Mouse (Mus musculus): Measurements from ENCODE around the gene Mfsd6. TPM values are rescaled to one million over a fixed set of nuclear protein-coding genes. Genes with fewer than 3 reads are reported as not detected.

Gene Mfsd6
- polyA plus RNA-seq, 1 experiment from 2014 or later, result 0.51 TPM

GRCm38 (mm10) chr1:52742567-52742966, 15.3 kb upstream of the Mfsd6 start:
- Histone ChIP-seq H3K36me3 (replicated peaks) (no peaks in the 10 kb centered on the region), H3K9ac (no peak overlapping the region), H3K9me3 (replicated peaks) (no peaks in the 10 kb centered on the region), H3K27ac (replicated peaks) (no peak overlapping the region), H3K27me3 (no peaks in the 10 kb centered on the region), H3K4me2 (no peak overlapping the region), H3K4me3 (replicated peaks) (no peak overlapping the region), H3K4me1 (replicated peaks) (no peaks in the 10 kb centered on the region)
- WGBS (ENCODE audit: insufficient replicate concordance), result 66% methylated on average over 5 of the region's 5 CpGs
- no peak for ATAC-seq (ENCODE audit: insufficient read depth)

DNA sequence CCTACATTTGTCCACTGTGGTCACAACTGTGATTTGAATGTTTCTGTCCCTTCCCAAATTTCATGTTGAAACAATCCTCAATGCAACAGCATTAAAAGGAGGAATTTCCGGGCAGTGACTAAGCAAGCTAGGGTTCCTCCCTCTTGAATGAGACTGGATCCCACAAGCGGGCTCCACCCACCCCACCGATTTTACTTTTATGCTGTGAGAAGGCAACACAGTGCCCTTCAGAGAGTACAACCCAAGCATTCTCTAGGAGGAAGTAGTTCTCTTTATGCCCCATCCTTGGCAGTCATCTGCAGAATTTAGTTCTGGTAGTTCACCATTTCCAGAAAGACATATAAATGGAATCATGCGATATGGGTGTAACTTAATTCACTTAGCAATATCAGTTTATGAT, 6.9 kb upstream of the Mfsd6 start:
- no peak overlapping the region for H3K27ac ChIP-seq (replicated peaks)
- no peak overlapping the region for H3K9ac ChIP-seq
- 53% methylated on average over 4 of the region's 4 CpGs for WGBS (ENCODE audit: insufficient replicate concordance)
- no peaks in the 10 kb centered on the region for H3K4me1 ChIP-seq (replicated peaks)
- H3K4me2 ChIP-seq, result no peak overlapping the region
- no peaks in the 10 kb centered on the region for H3K9me3 ChIP-seq (replicated peaks)
- H3K4me3 ChIP-seq (replicated peaks), result no peak overlapping the region
- H3K27me3 ChIP-seq, result no peaks in the 10 kb centered on the region
- no peaks in the 10 kb centered on the region for H3K36me3 ChIP-seq (replicated peaks)
- no peak for ATAC-seq (ENCODE audit: insufficient read depth)

GRCm38 (mm10) chr1:52730258-52730657, 3.0 kb upstream of the Mfsd6 start:
- Histone ChIP-seq H3K9ac (no peak overlapping the region), H3K27ac (replicated peaks) (no peak overlapping the region), H3K4me3 (replicated peaks) (no peak overlapping the region), H3K27me3 (peaks cover 27% of the 10 kb centered on the region), H3K36me3 (replicated peaks) (no peaks in the 10 kb centered on the region), H3K4me1 (replicated peaks) (0 out of 2 replicates have a peak, but pooled peaks cover 10% of the 10 kb centered on the region), H3K9me3 (replicated peaks) (no peaks in the 10 kb centered on the region), H3K4me2 (no peak overlapping the region)
- 67% methylated on average over 1 of the region's 1 CpGs for WGBS (ENCODE audit: insufficient replicate concordance)
- ATAC-seq (ENCODE audit: insufficient read depth), result no peak

GRCm38 (mm10) chr1:52728857-52729489, 1.7 kb upstream of the Mfsd6 start:
- 34% methylated on average over 5 of the region's 5 CpGs for WGBS (ENCODE audit: insufficient replicate concordance)
- Histone ChIP-seq H3K9me3 (replicated peaks) (no peaks in the 10 kb centered on the region), H3K4me3 (replicated peaks) (no peak overlapping the region), H3K4me2 (no peak overlapping the region), H3K36me3 (replicated peaks) (no peaks in the 10 kb centered on the region), H3K4me1 (replicated peaks) (0 out of 2 replicates have a peak, but pooled peaks cover 10% of the 10 kb centered on the region), H3K9ac (no peak overlapping the region), H3K27me3 (peaks cover 27% of the 10 kb centered on the region), H3K27ac (replicated peaks) (no peak overlapping the region)
- no peak for ATAC-seq (ENCODE audit: insufficient read depth)

- Histone ChIP-seq H3K36me3 (replicated peaks) (no peaks in the 10 kb centered on the region), H3K4me3 (replicated peaks) (peak overlapping the region; percentile 63), H3K9ac (peak overlapping the region; percentile 49), H3K9me3 (replicated peaks) (no peaks in the 10 kb centered on the region), H3K4me2 (peak overlapping the region; percentile 78), H3K4me1 (replicated peaks) (0 out of 2 replicates have a peak, but pooled peaks cover 10% of the 10 kb centered on the region), H3K27ac (replicated peaks) (no peak overlapping the region), H3K27me3 (peaks cover 27% of the 10 kb centered on the region)
- ATAC-seq (ENCODE audit: insufficient read depth), result peak; percentile 42; the same call in 1 of the 2 replicates
- WGBS (ENCODE audit: insufficient replicate concordance), result 2% methylated on average over 56 of the region's 56 CpGs
Measured at GRCm38 (mm10) chr1:52726371-52727055, 749 bp downstream of the Mfsd6 start.

- H3K27ac ChIP-seq (replicated peaks), result no peak overlapping the region
- WGBS (ENCODE audit: insufficient replicate concordance), result 11% methylated on average over 4 of the region's 4 CpGs
Measured at GRCm38 (mm10) chr1:52722586-52722985, 4.7 kb downstream of the Mfsd6 start.

GRCm38 (mm10) chr1:52719096-52719495, 8.2 kb downstream of the Mfsd6 start:
- no peak for ATAC-seq (ENCODE audit: insufficient read depth)
- no peak overlapping the region for H3K4me2 ChIP-seq
- no peaks in the 10 kb centered on the region for H3K27me3 ChIP-seq
- no peak overlapping the region for H3K27ac ChIP-seq (replicated peaks)
- H3K9me3 ChIP-seq (replicated peaks), result no peaks in the 10 kb centered on the region
- H3K4me1 ChIP-seq (replicated peaks), result no peaks in the 10 kb centered on the region
- H3K36me3 ChIP-seq (replicated peaks), result no peaks in the 10 kb centered on the region
- 52% methylated on average over 5 of the region's 5 CpGs for WGBS (ENCODE audit: insufficient replicate concordance)
- H3K9ac ChIP-seq, result no peak overlapping the region
- no peak overlapping the region for H3K4me3 ChIP-seq (replicated peaks)

More at GRCm38 (mm10) chr1:52722586-52722985, 4.7 kb downstream of the Mfsd6 start:
- H3K36me3 ChIP-seq (replicated peaks), result no peaks in the 10 kb centered on the region
- H3K9me3 ChIP-seq (replicated peaks), result no peaks in the 10 kb centered on the region
- H3K9ac ChIP-seq, result no peak overlapping the region
- no peak overlapping the region for H3K4me3 ChIP-seq (replicated peaks)
- H3K27me3 ChIP-seq, result peaks cover 20% of the 10 kb centered on the region
- no peak for ATAC-seq (ENCODE audit: insufficient read depth)
- H3K4me2 ChIP-seq, result no peak overlapping the region
- 0 out of 2 replicates have a peak, but pooled peaks cover 10% of the 10 kb centered on the region for H3K4me1 ChIP-seq (replicated peaks)

DNA sequence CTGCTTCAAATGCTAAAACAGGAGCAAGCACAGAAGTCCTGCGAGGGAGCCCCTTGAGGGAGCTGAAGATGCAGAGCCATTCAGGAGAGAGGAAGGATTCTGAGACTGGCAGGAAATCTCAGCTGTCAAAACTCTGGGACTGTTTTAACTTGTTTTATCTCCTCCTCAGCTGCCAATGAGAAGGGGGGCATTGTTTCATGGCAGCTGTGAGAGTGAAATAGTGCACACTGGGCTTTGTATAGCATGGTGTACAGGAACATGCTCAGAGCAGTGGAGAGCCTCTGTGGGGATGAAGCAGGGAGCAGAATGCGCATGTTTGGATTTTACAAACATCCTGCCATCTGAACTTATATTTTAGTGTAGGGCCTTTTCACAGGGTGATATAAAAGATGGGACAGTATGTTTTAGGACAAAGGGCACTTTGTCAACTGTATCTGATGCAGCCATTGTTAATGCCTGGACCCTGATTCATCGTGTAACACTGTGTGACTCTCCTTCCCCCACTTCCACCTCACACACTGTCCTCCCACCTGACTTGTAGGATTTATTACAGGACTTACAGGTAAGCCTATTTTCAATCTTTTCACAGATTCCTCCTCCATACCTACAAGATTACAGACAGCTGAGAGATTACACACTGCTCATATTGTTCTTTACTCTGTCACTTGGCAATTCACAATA, 9.1 kb downstream of the Mfsd6 start:
- H3K36me3 ChIP-seq (replicated peaks), result no peaks in the 10 kb centered on the region
- no peaks in the 10 kb centered on the region for H3K9me3 ChIP-seq (replicated peaks)
- no peaks in the 10 kb centered on the region for H3K4me1 ChIP-seq (replicated peaks)
- 44% methylated on average over 3 of the region's 3 CpGs for WGBS (ENCODE audit: insufficient replicate concordance)
- H3K4me2 ChIP-seq, result no peak overlapping the region
- no peak overlapping the region for H3K9ac ChIP-seq
- H3K27ac ChIP-seq (replicated peaks), result no peak overlapping the region
- no peaks in the 10 kb centered on the region for H3K27me3 ChIP-seq
- ATAC-seq (ENCODE audit: insufficient read depth), result no peak
- H3K4me3 ChIP-seq (replicated peaks), result no peak overlapping the region

GRCm38 (mm10) chr1:52714451-52714850, 12.8 kb downstream of the Mfsd6 start:
- Histone ChIP-seq H3K36me3 (replicated peaks) (no peaks in the 10 kb centered on the region), H3K9me3 (replicated peaks) (no peaks in the 10 kb centered on the region), H3K27ac (replicated peaks) (no peak overlapping the region), H3K4me2 (no peak overlapping the region), H3K4me3 (replicated peaks) (no peak overlapping the region), H3K9ac (no peak overlapping the region), H3K4me1 (replicated peaks) (no peaks in the 10 kb centered on the region), H3K27me3 (no peaks in the 10 kb centered on the region)
- WGBS (ENCODE audit: insufficient replicate concordance), result 49% methylated on average over 1 of the region's 1 CpGs
- ATAC-seq (ENCODE audit: insufficient read depth), result no peak

GRCm38 (mm10) chr1:52714021-52714420, 13.2 kb downstream of the Mfsd6 start:
- Histone ChIP-seq H3K36me3 (replicated peaks) (no peaks in the 10 kb centered on the region), H3K27me3 (no peaks in the 10 kb centered on the region), H3K27ac (replicated peaks) (no peak overlapping the region), H3K9me3 (replicated peaks) (no peaks in the 10 kb centered on the region), H3K4me1 (replicated peaks) (no peaks in the 10 kb centered on the region), H3K4me3 (replicated peaks) (no peak overlapping the region), H3K4me2 (no peak overlapping the region), H3K9ac (no peak overlapping the region)
- WGBS (ENCODE audit: insufficient replicate concordance), result 38% methylated on average over 3 of the region's 3 CpGs
- ATAC-seq (ENCODE audit: insufficient read depth), result no peak

DNA sequence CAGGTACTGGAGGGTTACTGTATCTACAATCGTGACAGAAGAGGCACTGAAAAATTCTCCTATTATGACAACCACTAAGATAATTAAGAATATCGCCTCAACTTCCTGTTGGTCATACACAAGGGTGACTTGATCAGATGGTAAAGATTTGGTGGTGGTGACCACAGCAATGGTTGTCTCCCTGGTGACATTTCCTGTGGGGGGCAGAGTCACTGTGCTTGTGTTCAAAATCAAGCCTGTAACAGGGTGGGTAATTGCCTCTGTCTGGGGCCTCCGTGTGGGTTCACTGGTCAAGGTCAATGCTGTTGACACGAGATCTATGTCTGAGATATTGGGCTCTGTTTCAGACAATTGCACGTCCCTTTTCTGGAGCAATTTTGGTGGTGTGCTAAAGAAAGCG, 18.5 kb downstream of the Mfsd6 start:
- Histone ChIP-seq H3K27ac (replicated peaks) (no peak overlapping the region), H3K4me1 (replicated peaks) (no peaks in the 10 kb centered on the region), H3K9ac (no peak overlapping the region), H3K9me3 (replicated peaks) (no peaks in the 10 kb centered on the region), H3K36me3 (replicated peaks) (no peaks in the 10 kb centered on the region), H3K4me3 (replicated peaks) (no peak overlapping the region), H3K27me3 (no peaks in the 10 kb centered on the region), H3K4me2 (no peak overlapping the region)
- ATAC-seq (ENCODE audit: insufficient read depth), result no peak
- WGBS (ENCODE audit: insufficient replicate concordance), result 34% methylated on average over 6 of the region's 6 CpGs
